Mouse (Mus musculus) left cerebral cortex, adult 2 months (tissue): ENCODE measurements around the gene Txndc12. TPM values are rescaled to one million over a fixed set of nuclear protein-coding genes. Genes with fewer than 3 reads are reported as not detected.

ENCODE experiments used
- DNase-seq, 2 experiments: peaks; one replicate each; pipeline ENCODE4 v3.0.0; 2021 to 2022; ENCODE audit warnings: low spot score in 2 of 2, mixed read lengths in 1 of 2; ENCODE audit errors: extremely low spot score in 1 of 2
- H3K27ac ChIP-seq: fragments of 200-600 bp; 2 replicates; pipeline ENCODE4 v1.8.1; 2022
- H3K4me3 ChIP-seq: fragments of 200-600 bp; 2 replicates; pipeline ENCODE4 v1.8.1; 2022
- CTCF ChIP-seq: fragments of 200-600 bp; IDR thresholded peaks from 2 replicates; pipeline ENCODE4 v1.8.1; 2022; ENCODE audit warnings: antibody characterized with exemption, mild to moderate bottlenecking, moderate library complexity
- intact Hi-C: fragments of 180-260 bp; cut with DNase I; formaldehyde crosslinking; loops from one replicate; pipeline ENCODE4 v1.15.1; 2025
- total RNA-seq, 2 experiments: library from RNA; stranded (reverse); gene quantifications; 2 replicates each; pipeline ENCODE4 v1.2.3; 2021

Txndc12 gene
- total RNA-seq, 2 experiments from 2014 or later = 35.4 to 40.2 TPM

- intact Hi-C loops = no loop called here
- no peak for TF ChIP-seq CTCF
- peak in 1 of 2 experiments; percentile 21 for DNase-seq
- Histone ChIP-seq H3K27ac (peak within 1 kb of the TSS; percentile 81), H3K4me3 (peak within 1 kb of the TSS; percentile 69)
These were observed 14.1 kb downstream of the Txndc12 start, which contains the start of gene A730015C16Rik for GRCm38 (mm10) chr4:108848505-108848848. TSS of gene A730015C16Rik (minus strand) at chr4:108848619.

GRCm38 (mm10) chr4:108866806-108867205 is 32.4 kb downstream of the Txndc12 start:
- H3K27ac ChIP-seq = no peak overlapping the region
- DNase-seq = no peak
- TF ChIP-seq CTCF = no peak
- H3K4me3 ChIP-seq = no peak overlapping the region
- intact Hi-C loops = no loop called here

GRCm38 (mm10) chr4:108869730-108870374 is 35.5 kb downstream of the Txndc12 start:
- Histone ChIP-seq H3K27ac (no peak overlapping the region), H3K4me3 (no peak overlapping the region)
- intact Hi-C loops = loop anchor here (1.0 to 2.0 kb wide), 2 partner anchors 106 to 295 kb away; no protein-coding TSS in a partner anchor
- peak; percentile 88 to 91 for DNase-seq
- peak; percentile 98 for TF ChIP-seq CTCF

- H3K27ac ChIP-seq = no peak overlapping the region
- intact Hi-C loops = no loop called here
- no peak for TF ChIP-seq CTCF
- DNase-seq = no peak
- H3K4me3 ChIP-seq = no peak overlapping the region
These were observed 39.3 kb downstream of the Txndc12 start for GRCm38 (mm10) chr4:108873746-108874145.

- DNase-seq = no peak
- Histone ChIP-seq H3K4me3 (no peak overlapping the region), H3K27ac (no peak overlapping the region)
- intact Hi-C loops = no loop called here
- TF ChIP-seq CTCF = no peak
These were observed 43.5 kb downstream of the Txndc12 start for GRCm38 (mm10) chr4:108877901-108878300.

GRCm38 (mm10) chr4:108878963-108879822 is 44.8 kb downstream of the Txndc12 start, which contains the start of gene Rab3b:
TSS of gene Rab3b (plus strand) at chr4:108879063.
- intact Hi-C loops = no loop called here
- peak; percentile 62 to 65 for DNase-seq
- Histone ChIP-seq H3K4me3 (peak within 1 kb of the TSS; percentile 55), H3K27ac (no peak within 1 kb of the TSS)
- no peak for TF ChIP-seq CTCF

GRCm38 (mm10) chr4:108883815-108884214 is 49.4 kb downstream of the Txndc12 start:
- Histone ChIP-seq H3K4me3 (no peak overlapping the region), H3K27ac (no peak overlapping the region)
- no peak for DNase-seq
- intact Hi-C loops = no loop called here
- TF ChIP-seq CTCF = no peak

GRCm38 (mm10) chr4:108887456-108887855 is 53.1 kb downstream of the Txndc12 start:
- no peak for TF ChIP-seq CTCF
- DNase-seq = no peak
- H3K27ac ChIP-seq = no peak overlapping the region
- no peak overlapping the region for H3K4me3 ChIP-seq
- intact Hi-C loops = no loop called here

- TF ChIP-seq CTCF = no peak
- intact Hi-C loops = no loop called here
- Histone ChIP-seq H3K27ac (no peak overlapping the region), H3K4me3 (no peak overlapping the region)
- no peak for DNase-seq
These were observed 56.5 kb downstream of the Txndc12 start for GRCm38 (mm10) chr4:108890876-108891275.

- no peak for DNase-seq
- intact Hi-C loops = no loop called here
- no peak for TF ChIP-seq CTCF
- Histone ChIP-seq H3K27ac (no peak overlapping the region), H3K4me3 (no peak overlapping the region)
These were observed 66.0 kb downstream of the Txndc12 start for GRCm38 (mm10) chr4:108900421-108900820.

- intact Hi-C loops = no loop called here
These were observed 68.5 kb downstream of the Txndc12 start for GRCm38 (mm10) chr4:108902886-108903285.

GRCm38 (mm10) chr4:108903346-108903745 is 68.9 kb downstream of the Txndc12 start:
- DNase-seq = no peak
- H3K4me3 ChIP-seq = no peak overlapping the region

More at GRCm38 (mm10) chr4:108902886-108903285, 68.5 kb downstream of the Txndc12 start:
- no peak overlapping the region for H3K4me3 ChIP-seq
- no peak overlapping the region for H3K27ac ChIP-seq
- DNase-seq = no peak
- TF ChIP-seq CTCF = no peak

More at GRCm38 (mm10) chr4:108903346-108903745, 68.9 kb downstream of the Txndc12 start:
- intact Hi-C loops = no loop called here
- H3K27ac ChIP-seq = no peak overlapping the region
- no peak for TF ChIP-seq CTCF
